Mouse (Mus musculus) intestine, postnatal 0 days (tissue): ENCODE measurements around the gene Hnrnpf. TPM values are rescaled to one million over a fixed set of nuclear protein-coding genes. Genes with fewer than 3 reads are reported as not detected.

Source experiments
- ATAC-seq: fragments of 200-750 bp; cut with Nextera tagmentation; 2 replicates; pipeline ENCODE4 v1.8.0; 2017; ENCODE audit warnings: mild to moderate bottlenecking, moderate TSS enrichment, moderate library complexity
- H3K27ac ChIP-seq: fragments of 300-500 bp; sonication (generic); 2 replicates; pipeline ENCODE4 v1.5.1; 2014; ENCODE audit warnings: mild to moderate bottlenecking, low read depth, low read length, moderate library complexity
- H3K27me3 ChIP-seq: fragments of 300-500 bp; sonication (generic); replicated peaks from 2 replicates; pipeline ENCODE4 v1.6.1; 2014; ENCODE audit warnings: low read length, mixed read lengths; ENCODE audit not compliant: control insufficient read depth, insufficient read depth
- H3K36me3 ChIP-seq: fragments of 300-500 bp; sonication (generic); 2 replicates; pipeline ENCODE4 v1.6.1; 2014; ENCODE audit warnings: mild to moderate bottlenecking, moderate library complexity; ENCODE audit not compliant: control insufficient read depth, insufficient read depth
- H3K4me1 ChIP-seq: fragments of 300-500 bp; sonication (generic); replicated peaks from 2 replicates; pipeline ENCODE4 v1.6.1; 2014; ENCODE audit warnings: antibody characterized with exemption, low read length, mixed read lengths; ENCODE audit not compliant: control insufficient read depth, insufficient read depth
- H3K4me2 ChIP-seq: fragments of 300-500 bp; sonication (generic); replicated peaks from 2 replicates; pipeline ENCODE4 v1.6.1; 2014; ENCODE audit warnings: low read depth, mild to moderate bottlenecking, moderate library complexity
- H3K4me3 ChIP-seq: fragments of 300-500 bp; sonication (generic); 2 replicates; pipeline ENCODE4 v1.5.1; 2014; ENCODE audit warnings: low read depth, low read length
- H3K9ac ChIP-seq: fragments of 300-500 bp; sonication (generic); 2 replicates; pipeline ENCODE4 v1.6.1; 2014; ENCODE audit warnings: mild to moderate bottlenecking, low read depth, low read length
- H3K9me3 ChIP-seq: fragments of 300-500 bp; sonication (generic); 2 replicates; pipeline ENCODE4 v1.6.1; 2016; ENCODE audit warnings: mixed run types; ENCODE audit not compliant: control insufficient read depth
- CTCF ChIP-seq: sonication (generic); IDR thresholded peaks from 2 replicates; pipeline ENCODE4 v1.5.1; 2016; ENCODE audit warnings: low read depth, mild to moderate bottlenecking, control low read depth, antibody characterized with exemption, moderate library complexity
- WGBS: fragments of 180-500 bp; shearing (Covaris S2); extraction: QIAGEN DNeasy Blood & Tissue Kit; methylation state at CpG from one replicate; pipeline ENCODE4 v1.1.7; 2014; 5-methylcytosine and 5-hydroxymethylcytosine counted together
- polyA plus RNA-seq: library from polyadenylated mRNA; unstranded; fragments of >200 nt; fragmentation: Nextera tagmentation; extraction: Ambion mirVana; gene quantifications from 2 replicates; pipeline ENCODE4 v1.2.1, GENCODE M21; 2015

Gene Hnrnpf
- polyA plus RNA-seq, 1 experiment from 2014 or later: 340 TPM

- Histone ChIP-seq H3K36me3 (no peaks in the 10 kb centered on the region), H3K4me1 (peaks cover 3% of the 10 kb centered on the region; the same call in 1 of the 2 replicates), H3K27me3 (no peaks in the 10 kb centered on the region), H3K4me2 (peak overlapping the region; percentile 61), H3K9ac (peak overlapping the region; percentile 58), H3K4me3 (peak overlapping the region; percentile 48), H3K9me3 (no peaks in the 10 kb centered on the region), H3K27ac (peak overlapping the region; percentile 99)
- TF ChIP-seq CTCF: peak; percentile 100
- ATAC-seq: peak; percentile 93
- under 1% methylated on average over 63 of the region's 67 CpGs for WGBS
These were observed 20.6 kb upstream of the Hnrnpf start for GRCm38 (mm10) chr6:117879408-117880115.

DNA sequence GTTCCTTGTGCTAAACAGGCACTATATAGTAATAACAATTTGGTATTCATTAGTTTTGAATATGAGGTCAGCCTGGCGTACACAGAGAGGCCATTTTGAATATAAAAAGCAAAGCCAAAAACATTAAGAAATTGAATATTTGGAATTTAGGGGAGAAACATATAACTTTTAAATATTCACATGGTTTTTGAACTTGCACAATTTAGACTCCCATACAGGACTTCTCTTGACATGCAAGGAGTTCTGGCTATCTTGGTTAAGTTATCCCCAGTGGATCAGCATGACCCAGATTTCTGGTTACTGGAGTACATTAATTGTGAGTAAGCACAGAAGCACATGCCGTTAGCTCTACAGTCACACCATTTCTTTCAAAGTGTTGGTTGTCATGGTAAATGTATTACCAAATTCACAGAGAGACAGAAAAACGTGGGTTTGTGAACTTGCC, 19.7 kb upstream of the Hnrnpf start:
- 22% methylated on average over 3 of the region's 3 CpGs for WGBS
- peak overlapping the region; percentile 99 for H3K27ac ChIP-seq
- H3K4me2 ChIP-seq: peak overlapping the region; percentile 61
- no peaks in the 10 kb centered on the region for H3K9me3 ChIP-seq
- H3K27me3 ChIP-seq: no peaks in the 10 kb centered on the region
- H3K4me1 ChIP-seq: peaks cover 3% of the 10 kb centered on the region; the same call in 1 of the 2 replicates
- no peak for ATAC-seq
- peak overlapping the region; percentile 58 for H3K9ac ChIP-seq
- H3K36me3 ChIP-seq: no peaks in the 10 kb centered on the region
- peak overlapping the region; percentile 48 for H3K4me3 ChIP-seq
- no peak for TF ChIP-seq CTCF

- 72% methylated on average over 7 of the region's 7 CpGs for WGBS
- no peak for TF ChIP-seq CTCF
- H3K9ac ChIP-seq: no peak overlapping the region; the same call in 1 of the 2 replicates
- 0 out of 2 replicates have a peak overlapping the region, but pooled peaks have one; percentile 99 for H3K27ac ChIP-seq
- H3K4me3 ChIP-seq: no peak overlapping the region
- no peak overlapping the region for H3K4me2 ChIP-seq
- peaks cover 3% of the 10 kb centered on the region; the same call in 1 of the 2 replicates for H3K4me1 ChIP-seq
- H3K36me3 ChIP-seq: no peaks in the 10 kb centered on the region
- no peaks in the 10 kb centered on the region for H3K9me3 ChIP-seq
- no peaks in the 10 kb centered on the region for H3K27me3 ChIP-seq
- ATAC-seq: no peak
These were observed 18.9 kb upstream of the Hnrnpf start for GRCm38 (mm10) chr6:117881229-117881628.

DNA sequence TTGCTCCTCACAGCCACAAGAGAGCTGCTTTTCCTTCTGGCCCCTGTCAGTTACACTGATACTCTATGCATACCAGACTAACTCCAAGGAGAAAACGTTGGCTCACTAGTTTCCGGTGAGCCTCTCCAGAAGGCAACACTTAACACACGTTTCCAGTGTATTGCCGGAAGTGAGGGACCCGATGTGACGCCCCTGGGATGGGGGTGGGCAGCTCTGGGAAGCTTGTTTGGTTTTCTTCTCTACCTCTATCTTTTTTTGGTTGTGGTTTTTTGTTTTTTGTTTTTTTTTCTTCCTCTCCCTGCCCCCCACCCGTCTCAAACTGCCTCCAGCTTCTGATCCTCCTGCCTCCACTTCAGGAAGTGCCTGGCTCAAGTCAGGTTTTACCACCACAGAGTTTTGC, 18.1 kb upstream of the Hnrnpf start:
- WGBS: 71% methylated on average over 7 of the region's 7 CpGs
- no peak for ATAC-seq
- Histone ChIP-seq H3K4me3 (no peak overlapping the region), H3K36me3 (no peaks in the 10 kb centered on the region), H3K27me3 (no peaks in the 10 kb centered on the region), H3K9me3 (no peaks in the 10 kb centered on the region), H3K27ac (no peak overlapping the region), H3K9ac (no peak overlapping the region), H3K4me2 (no peak overlapping the region), H3K4me1 (peaks cover 3% of the 10 kb centered on the region; the same call in 1 of the 2 replicates)
- TF ChIP-seq CTCF: no peak

DNA sequence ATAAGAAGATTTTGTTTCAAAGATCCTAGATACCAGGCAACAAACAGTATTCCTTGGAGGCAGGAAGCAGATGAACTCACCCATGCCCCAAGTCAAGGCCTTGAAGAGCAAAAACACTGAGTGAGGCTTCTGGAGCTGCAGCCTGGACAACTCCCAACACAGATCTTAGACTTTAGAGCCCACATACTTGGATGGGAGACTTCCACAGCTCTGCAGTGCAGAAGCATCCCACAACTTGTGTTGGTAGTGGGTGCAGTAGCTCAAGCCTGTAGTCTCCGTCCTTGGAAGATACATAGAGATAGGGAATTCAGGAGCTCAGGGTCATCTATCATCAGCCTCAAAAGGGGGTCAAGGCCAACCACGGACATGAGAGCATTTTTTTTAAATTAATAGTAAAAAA, 14.2 kb upstream of the Hnrnpf start:
- Histone ChIP-seq H3K4me1 (0 out of 2 replicates have a peak, but pooled peaks cover under 1% of the 10 kb centered on the region), H3K9ac (no peak overlapping the region), H3K4me2 (no peak overlapping the region), H3K36me3 (no peaks in the 10 kb centered on the region), H3K4me3 (no peak overlapping the region), H3K9me3 (no peaks in the 10 kb centered on the region), H3K27me3 (no peaks in the 10 kb centered on the region), H3K27ac (no peak overlapping the region)
- ATAC-seq: no peak
- no peak for TF ChIP-seq CTCF
- WGBS: 85% methylated on average over 2 of the region's 2 CpGs

DNA sequence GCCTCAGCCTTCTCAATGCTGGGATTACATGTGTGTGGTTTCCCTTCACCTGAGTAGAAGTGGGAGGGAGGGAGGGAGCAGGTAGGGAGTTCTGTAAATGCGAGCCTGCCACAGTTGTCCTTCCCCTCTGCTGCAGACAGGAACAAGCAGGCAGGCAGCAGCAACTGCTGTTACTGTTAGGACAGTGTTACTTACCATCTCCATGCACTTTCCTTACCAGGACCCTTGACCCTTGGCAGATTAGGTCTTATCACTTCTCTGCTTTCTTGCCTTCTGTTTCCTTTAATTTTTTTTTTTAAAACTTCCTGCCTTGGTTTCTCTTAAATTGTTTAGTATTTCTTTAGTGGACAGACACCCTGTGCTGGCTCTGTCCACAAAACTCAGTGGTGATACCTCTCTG, 12.1 kb upstream of the Hnrnpf start:
- no peak overlapping the region for H3K4me2 ChIP-seq

More for the DNA sequence above, 12.1 kb upstream of the Hnrnpf start:
- no peak for ATAC-seq
- 45% methylated on average over 1 of the region's 1 CpGs for WGBS
- Histone ChIP-seq H3K4me1 (no peaks in the 10 kb centered on the region), H3K27me3 (no peaks in the 10 kb centered on the region), H3K9ac (no peak overlapping the region), H3K9me3 (no peaks in the 10 kb centered on the region), H3K4me3 (no peak overlapping the region), H3K27ac (no peak overlapping the region), H3K36me3 (no peaks in the 10 kb centered on the region)
- TF ChIP-seq CTCF: no peak
